Mouse (Mus musculus): Measurements from ENCODE around the gene Cldn10.

Cldn10 gene

GRCm38 (mm10) chr14:118910332-118911222, 122.9 kb downstream of the Cldn10 start:
- no peak for DNase-seq (ENCODE audit: low read depth, low spot score)

DNA sequence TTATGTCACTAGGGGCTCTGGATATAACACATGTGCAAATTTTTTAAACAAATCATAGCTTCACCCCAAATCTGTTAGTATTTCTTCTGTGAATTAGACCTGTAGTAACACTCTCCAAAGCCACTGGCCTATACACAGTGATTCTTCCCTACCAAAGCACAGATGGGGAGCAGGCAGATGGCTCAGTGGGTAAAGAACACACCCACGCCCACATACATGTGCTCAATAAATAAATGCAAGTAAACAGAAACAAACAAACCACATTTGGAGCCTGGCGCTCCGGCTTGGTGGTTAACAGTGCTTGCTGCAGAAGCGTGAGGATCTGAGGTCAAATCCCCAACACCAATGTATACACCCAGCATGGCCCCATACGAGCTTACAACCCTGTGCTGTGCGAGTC, 123.8 kb downstream of the Cldn10 start:
- no peak for DNase-seq (ENCODE audit: low read depth, low spot score)

- DNase-seq (ENCODE audit: low read depth, low spot score) = no peak
Measured at GRCm38 (mm10) chr14:118913651-118914050, 125.9 kb downstream of the Cldn10 start.

- no peak for DNase-seq (ENCODE audit: low read depth, low spot score)
Measured at GRCm38 (mm10) chr14:118919025-118919424, 131.3 kb downstream of the Cldn10 start.

DNA sequence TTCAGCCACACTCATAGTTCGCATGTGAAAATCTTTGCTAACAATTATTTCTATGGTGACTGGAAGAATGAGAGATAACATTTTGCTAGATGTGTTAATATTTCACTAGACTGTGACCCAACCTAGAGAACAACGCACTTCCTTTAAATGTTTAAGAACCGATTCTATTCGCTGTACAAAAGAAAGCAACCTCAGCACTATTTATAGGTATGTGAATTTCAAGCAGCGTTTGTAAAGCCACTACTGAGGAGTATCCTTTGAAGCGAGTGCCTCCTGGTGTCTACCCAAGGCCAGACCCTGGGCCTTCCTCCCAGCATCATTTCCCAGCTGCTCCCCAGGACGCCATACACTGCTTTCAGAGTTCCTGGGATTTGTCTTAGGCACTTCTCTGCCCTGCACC, 132.9 kb downstream of the Cldn10 start:
- DNase-seq (ENCODE audit: low read depth, low spot score) = no peak

- DNase-seq (ENCODE audit: low read depth, low spot score) = no peak
Measured at GRCm38 (mm10) chr14:118922251-118922650, 134.5 kb downstream of the Cldn10 start.

DNA sequence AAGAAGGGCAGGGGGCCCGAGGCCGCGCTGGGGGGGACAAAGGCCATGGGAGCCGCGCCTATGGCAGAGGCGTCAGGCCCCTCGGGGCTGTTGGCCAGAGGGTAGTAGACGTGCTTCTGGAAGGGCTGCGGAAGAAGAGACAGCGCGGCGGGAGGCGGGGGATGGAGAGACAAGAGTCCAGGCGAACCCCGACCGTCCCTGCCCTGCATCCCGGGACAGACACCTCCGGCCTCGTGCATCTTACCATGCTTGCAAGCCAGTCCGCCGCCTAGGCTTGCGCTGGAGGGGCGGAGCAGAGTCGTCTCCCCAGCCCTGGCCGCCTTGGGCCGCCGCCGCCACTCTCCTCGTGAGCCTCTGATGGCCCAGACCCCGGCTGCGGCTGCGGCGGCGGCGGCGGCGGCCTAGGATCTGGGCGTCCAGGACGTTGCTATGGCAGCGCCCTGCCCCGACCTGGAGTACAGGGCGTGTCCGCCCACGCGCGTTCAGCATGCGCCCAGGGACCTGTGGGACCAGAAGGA, 135.0 kb downstream of the Cldn10 start:
- DNase-seq (ENCODE audit: low read depth, low spot score) = no peak

All from telencephalon, adult 2 months (tissue).